Mouse (Mus musculus) kidney, embryonic 16.5 days (tissue): ENCODE results near the gene Ucn3. TPM values are rescaled to one million over a fixed set of nuclear protein-coding genes. Genes with fewer than 3 reads are reported as not detected.

Source experiments
- ATAC-seq: fragments of 200-750 bp; cut with Nextera tagmentation; 2 replicates; pipeline ENCODE4 v1.8.0; 2017; ENCODE audit warnings: moderate TSS enrichment; ENCODE audit not compliant: low FRiP score, low TSS enrichment
- H3K27ac ChIP-seq: fragments of 300-500 bp; sonication (generic); 2 replicates; pipeline ENCODE4 v1.5.1; 2014; ENCODE audit warnings: low read length
- H3K27me3 ChIP-seq: fragments of 300-500 bp; sonication (generic); 2 replicates; pipeline ENCODE4 v1.6.1; 2014; ENCODE audit warnings: low read length, control low read depth, mixed read lengths; ENCODE audit not compliant: insufficient read depth
- H3K36me3 ChIP-seq: fragments of 300-500 bp; sonication (generic); 2 replicates; pipeline ENCODE4 v1.6.1; 2014; ENCODE audit warnings: low read length, control low read depth, mixed read lengths; ENCODE audit not compliant: insufficient read depth
- H3K4me1 ChIP-seq: fragments of 300-500 bp; sonication (generic); 2 replicates; pipeline ENCODE4 v1.6.1; 2014; ENCODE audit warnings: low read length, control low read depth, mixed read lengths; ENCODE audit not compliant: insufficient read depth
- H3K4me2 ChIP-seq: fragments of 300-500 bp; sonication (generic); replicated peaks from 2 replicates; pipeline ENCODE4 v1.6.1; 2014; ENCODE audit warnings: low read depth, low read length
- H3K4me3 ChIP-seq: fragments of 300-500 bp; sonication (generic); 2 replicates; pipeline ENCODE4 v1.5.1; 2014; ENCODE audit warnings: mild to moderate bottlenecking, low read length
- H3K9ac ChIP-seq: fragments of 300-500 bp; sonication (generic); replicated peaks from 2 replicates; pipeline ENCODE4 v1.6.1; 2014; ENCODE audit warnings: low read length
- H3K9me3 ChIP-seq: fragments of 300-500 bp; sonication (generic); 2 replicates; pipeline ENCODE4 v1.6.1; 2016; ENCODE audit warnings: low read length, control low read depth
- WGBS: fragments of 180-500 bp; shearing (Covaris S2); extraction: QIAGEN DNeasy Blood & Tissue Kit; methylation state at CpG from one replicate; pipeline ENCODE4 v1.1.7; 2014; 5-methylcytosine and 5-hydroxymethylcytosine counted together
- polyA plus RNA-seq: library from polyadenylated mRNA; unstranded; fragments of >200 nt; fragmentation: Nextera tagmentation; extraction: Ambion mirVana; gene quantifications from 2 replicates; pipeline ENCODE4 v1.2.1, GENCODE M21; 2015

Ucn3 gene
- polyA plus RNA-seq: not detected in 2 replicates

GRCm38 (mm10) chr13:3945249-3945648 lies at the start of gene Ucn3:
Ucn3 (minus strand) TSS chr13:3945349.
- no peak for ATAC-seq
- H3K4me1 ChIP-seq: no peaks in the 10 kb centered on the region
- H3K4me3 ChIP-seq: no peak within 1 kb of the TSS
- WGBS: 51% methylated on average over 2 of the region's 2 CpGs
- no peaks in the 10 kb centered on the region for H3K9me3 ChIP-seq
- no peaks in the 10 kb centered on the region for H3K36me3 ChIP-seq
- no peak within 1 kb of the TSS for H3K27ac ChIP-seq
- no peaks in the 10 kb centered on the region for H3K27me3 ChIP-seq
- no peak within 1 kb of the TSS for H3K9ac ChIP-seq
- H3K4me2 ChIP-seq: no peak within 1 kb of the TSS

GRCm38 (mm10) chr13:3992081-3992480 lies 46.9 kb upstream of the Ucn3 start:
- no peaks in the 10 kb centered on the region for H3K9me3 ChIP-seq
- H3K4me3 ChIP-seq: no peak overlapping the region
- no peak overlapping the region for H3K27ac ChIP-seq
- no peak overlapping the region for H3K9ac ChIP-seq
- ATAC-seq: no peak
- H3K4me2 ChIP-seq: no peak overlapping the region
- no peaks in the 10 kb centered on the region for H3K27me3 ChIP-seq
- H3K36me3 ChIP-seq: no peaks in the 10 kb centered on the region
- no peaks in the 10 kb centered on the region for H3K4me1 ChIP-seq

GRCm38 (mm10) chr13:3968849-3969248 lies 23.7 kb upstream of the Ucn3 start:
- ATAC-seq: no peak
- H3K4me3 ChIP-seq: no peak overlapping the region
- no peaks in the 10 kb centered on the region for H3K4me1 ChIP-seq
- H3K27ac ChIP-seq: no peak overlapping the region
- WGBS: 86% methylated on average over 4 of the region's 4 CpGs
- no peaks in the 10 kb centered on the region for H3K27me3 ChIP-seq
- no peaks in the 10 kb centered on the region for H3K36me3 ChIP-seq
- no peak overlapping the region for H3K9ac ChIP-seq
- no peak overlapping the region for H3K4me2 ChIP-seq
- no peaks in the 10 kb centered on the region for H3K9me3 ChIP-seq

DNA sequence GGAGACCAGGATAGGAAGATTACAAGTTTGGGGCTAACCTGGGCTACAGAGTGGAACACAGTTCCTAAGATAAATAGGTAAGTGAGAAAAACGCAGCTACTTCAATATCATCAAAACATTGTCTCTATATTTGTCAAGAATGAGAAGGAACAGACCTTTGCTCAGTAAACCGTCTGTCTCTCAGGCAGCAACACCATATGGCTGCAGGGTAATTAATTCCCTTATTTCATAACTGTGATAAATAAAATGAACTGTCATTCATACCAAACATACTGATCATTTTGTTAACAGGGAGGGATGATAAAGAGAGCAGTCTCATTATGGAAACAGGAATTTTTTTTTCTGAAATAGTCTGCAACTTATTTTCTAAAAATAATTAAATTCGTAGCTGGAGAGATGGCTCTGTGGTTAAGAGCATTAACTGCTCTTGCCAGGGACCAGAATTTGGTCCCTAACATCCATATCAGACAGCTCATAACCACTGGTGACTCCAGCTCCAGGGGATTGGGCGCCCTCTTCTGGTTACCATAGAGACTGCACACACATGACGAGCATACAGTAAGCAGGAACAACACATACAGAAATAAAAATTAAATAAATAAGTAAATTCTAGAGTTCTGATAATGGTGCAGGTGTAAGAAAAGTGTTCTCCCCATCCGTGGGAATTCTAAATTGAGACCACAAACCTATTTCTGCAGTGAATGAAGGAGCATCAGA lies 6.2 kb upstream of the Ucn3 start:
- Histone ChIP-seq H3K27me3 (no peaks in the 10 kb centered on the region), H3K4me1 (no peaks in the 10 kb centered on the region), H3K27ac (no peak overlapping the region), H3K9me3 (peaks cover 2% of the 10 kb centered on the region; the same call in 1 of the 2 replicates), H3K4me2 (no peak overlapping the region), H3K36me3 (no peaks in the 10 kb centered on the region), H3K9ac (no peak overlapping the region), H3K4me3 (no peak overlapping the region)
- 79% methylated on average over 6 of the region's 6 CpGs for WGBS
- no peak for ATAC-seq

DNA sequence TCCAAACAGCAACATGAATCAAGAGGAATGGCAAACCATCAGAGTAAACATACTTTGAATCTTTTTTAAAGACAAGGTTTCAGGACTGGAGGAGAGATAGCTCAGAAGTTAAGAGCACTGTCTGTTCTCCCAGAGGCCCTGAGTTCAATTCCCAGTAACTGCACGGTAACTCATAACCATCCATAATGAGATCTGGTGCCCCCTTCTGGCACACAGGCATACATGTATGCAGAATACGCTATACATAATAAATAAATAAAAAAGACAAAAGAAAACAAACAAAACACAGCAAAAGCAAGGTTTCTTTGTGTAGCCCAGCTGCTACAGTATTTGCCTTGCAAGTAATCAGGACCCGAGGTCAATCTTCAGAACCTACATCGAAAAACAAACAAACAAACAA lies 4.3 kb upstream of the Ucn3 start:
- Histone ChIP-seq H3K9me3 (peaks cover 2% of the 10 kb centered on the region; the same call in 1 of the 2 replicates), H3K36me3 (no peaks in the 10 kb centered on the region), H3K4me1 (no peaks in the 10 kb centered on the region), H3K27ac (no peak overlapping the region), H3K4me2 (no peak overlapping the region), H3K27me3 (no peaks in the 10 kb centered on the region), H3K4me3 (no peak overlapping the region), H3K9ac (no peak overlapping the region)
- ATAC-seq: no peak
- WGBS: 91% methylated on average over 4 of the region's 4 CpGs

DNA sequence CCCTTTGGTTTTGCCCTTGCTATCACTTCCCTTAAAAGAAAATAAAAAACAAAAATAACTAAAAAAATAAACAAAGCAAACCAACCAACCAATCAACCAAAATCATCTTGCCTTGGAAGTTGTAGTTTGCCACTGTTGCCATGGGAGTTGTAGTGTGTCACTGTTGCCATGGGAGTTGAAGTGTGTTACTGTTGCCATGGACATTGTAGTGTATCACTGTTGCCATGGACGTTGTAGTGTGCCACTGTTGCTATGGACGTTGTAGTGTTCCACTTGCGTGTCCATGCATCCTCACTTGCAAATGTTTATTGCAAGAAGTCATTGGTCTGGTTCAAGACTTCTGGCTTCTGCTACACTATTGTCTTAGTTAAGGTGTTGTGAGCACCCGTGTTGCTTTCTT lies 2.1 kb upstream of the Ucn3 start:
- no peaks in the 10 kb centered on the region for H3K36me3 ChIP-seq
- H3K27me3 ChIP-seq: no peaks in the 10 kb centered on the region
- H3K4me1 ChIP-seq: no peaks in the 10 kb centered on the region
- no peak overlapping the region for H3K4me2 ChIP-seq
- H3K4me3 ChIP-seq: no peak overlapping the region
- no peak overlapping the region for H3K9ac ChIP-seq
- H3K9me3 ChIP-seq: peaks cover 2% of the 10 kb centered on the region; the same call in 1 of the 2 replicates
- 85% methylated on average over 4 of the region's 4 CpGs for WGBS
- H3K27ac ChIP-seq: no peak overlapping the region
- ATAC-seq: no peak

DNA sequence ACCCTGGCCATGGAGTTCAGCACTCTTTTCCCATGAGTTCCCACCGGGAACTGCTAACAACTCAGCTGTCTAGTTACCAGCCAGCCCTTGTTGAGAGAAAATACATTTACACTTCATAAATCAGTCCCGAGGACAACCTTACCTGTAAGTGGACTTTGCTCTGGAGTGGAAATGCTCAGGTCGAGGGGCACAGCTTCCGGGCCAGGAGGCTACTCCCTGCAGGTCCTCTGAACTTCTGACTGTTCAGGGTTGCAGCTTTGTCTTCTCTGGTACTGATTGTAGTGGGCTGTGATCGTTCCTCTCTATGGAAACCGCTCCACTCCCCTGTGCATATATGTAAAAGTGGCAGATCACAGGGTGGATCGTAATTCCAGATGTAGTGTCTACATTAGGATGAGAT lies 450 bp downstream of the Ucn3 start:
- 50% methylated on average over 7 of the region's 7 CpGs for WGBS
- H3K4me2 ChIP-seq: no peak overlapping the region
- ATAC-seq: no peak
- no peaks in the 10 kb centered on the region for H3K36me3 ChIP-seq
- no peak overlapping the region for H3K4me3 ChIP-seq
- H3K9ac ChIP-seq: no peak overlapping the region
- H3K9me3 ChIP-seq: no peaks in the 10 kb centered on the region
- no peak overlapping the region for H3K27ac ChIP-seq
- H3K27me3 ChIP-seq: no peaks in the 10 kb centered on the region
- H3K4me1 ChIP-seq: no peaks in the 10 kb centered on the region

DNA sequence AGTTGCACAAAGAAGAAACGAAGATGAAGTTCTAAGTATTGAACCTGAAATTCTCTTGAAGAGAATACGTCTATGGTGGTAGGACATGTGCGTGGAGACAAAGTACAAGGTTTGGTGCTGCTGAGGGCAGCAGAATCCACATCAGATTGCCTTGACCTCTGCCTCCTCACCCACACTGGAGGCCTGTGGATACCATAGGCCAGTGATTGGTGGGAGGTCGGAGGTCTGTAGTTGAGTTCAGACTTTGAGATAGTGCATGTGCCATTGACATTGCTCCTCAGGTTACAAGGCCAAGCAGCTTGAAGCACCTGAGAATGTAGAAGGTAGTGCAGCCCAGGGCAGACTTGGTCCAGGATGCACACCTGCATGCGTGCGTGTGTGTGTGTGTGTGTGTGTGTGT lies 19.1 kb downstream of the Ucn3 start:
- Histone ChIP-seq H3K9ac (no peak overlapping the region), H3K9me3 (no peaks in the 10 kb centered on the region), H3K27me3 (no peaks in the 10 kb centered on the region), H3K36me3 (no peaks in the 10 kb centered on the region), H3K4me3 (no peak overlapping the region), H3K4me1 (no peaks in the 10 kb centered on the region), H3K27ac (no peak overlapping the region), H3K4me2 (no peak overlapping the region)
- WGBS: 90% methylated on average over 6 of the region's 6 CpGs
- no peak for ATAC-seq

DNA sequence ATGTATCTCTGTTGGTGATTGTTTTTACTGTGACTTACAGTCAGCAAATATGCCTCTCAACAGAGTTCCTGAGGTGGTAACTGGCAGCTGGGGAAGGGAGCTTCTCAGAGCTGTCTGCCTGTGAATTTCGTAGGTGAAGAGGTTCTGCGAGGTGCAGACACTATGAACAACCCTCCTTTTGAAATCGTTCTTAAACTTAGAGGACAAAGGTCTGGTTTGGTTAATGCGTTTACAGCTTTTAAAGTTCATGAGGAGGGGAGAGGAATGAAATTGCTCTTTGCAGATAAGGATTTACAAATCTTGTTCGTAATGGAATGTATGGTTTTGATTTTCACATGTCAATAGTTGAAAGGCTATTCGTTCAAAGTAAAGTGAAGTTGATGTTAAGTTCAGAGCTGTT lies 19.5 kb downstream of the Ucn3 start:
- H3K9me3 ChIP-seq: no peaks in the 10 kb centered on the region

GRCm38 (mm10) chr13:3924483-3924882 lies 20.7 kb downstream of the Ucn3 start:
- H3K4me3 ChIP-seq: no peak overlapping the region
- 86% methylated on average over 5 of the region's 5 CpGs for whole genome bisulfite sequencing
- H3K36me3 ChIP-seq: no peaks in the 10 kb centered on the region
- no peaks in the 10 kb centered on the region for H3K9me3 ChIP-seq
- H3K27ac ChIP-seq: no peak overlapping the region
- no peaks in the 10 kb centered on the region for H3K4me1 ChIP-seq
- no peak for ATAC-seq
- H3K4me2 ChIP-seq: no peak overlapping the region
- H3K27me3 ChIP-seq: no peaks in the 10 kb centered on the region
- H3K9ac ChIP-seq: no peak overlapping the region

More for the DNA sequence above, 19.5 kb downstream of the Ucn3 start:
- no peak for ATAC-seq
- H3K4me2 ChIP-seq: no peak overlapping the region
- H3K4me3 ChIP-seq: no peak overlapping the region
- H3K27ac ChIP-seq: no peak overlapping the region
- 78% methylated on average over 6 of the region's 6 CpGs for WGBS
- no peaks in the 10 kb centered on the region for H3K4me1 ChIP-seq
- no peak overlapping the region for H3K9ac ChIP-seq
- H3K27me3 ChIP-seq: no peaks in the 10 kb centered on the region
- H3K36me3 ChIP-seq: no peaks in the 10 kb centered on the region
